Mouse (Mus musculus) spleen, postnatal 36 days (tissue): ENCODE measurements around the gene Arhgdig.
A peak's percentile ranks its signal among the peaks of the same experiment; 100 is the strongest.
"Not testable (repeated sequence)": the region's sequence is repeated elsewhere in the genome, so short reads cannot be mapped to it uniquely, and the experiment has no call there.

Experiments
- DNase-seq, 2 experiments: peaks; one replicate each; pipeline ENCODE4 v3.0.0; 2022; ENCODE audit warnings: low spot score in 2 of 2, mixed read lengths in 1 of 2

Arhgdig gene

GRCm38 (mm10) chr17:26204766-26205165, 2.8 kb downstream of the Arhgdig start:
- no peak for DNase-seq

GRCm38 (mm10) chr17:26203321-26203811, 4.2 kb downstream of the Arhgdig start:
- peak in 1 of 2 experiments; percentile 11 for DNase-seq

DNA sequence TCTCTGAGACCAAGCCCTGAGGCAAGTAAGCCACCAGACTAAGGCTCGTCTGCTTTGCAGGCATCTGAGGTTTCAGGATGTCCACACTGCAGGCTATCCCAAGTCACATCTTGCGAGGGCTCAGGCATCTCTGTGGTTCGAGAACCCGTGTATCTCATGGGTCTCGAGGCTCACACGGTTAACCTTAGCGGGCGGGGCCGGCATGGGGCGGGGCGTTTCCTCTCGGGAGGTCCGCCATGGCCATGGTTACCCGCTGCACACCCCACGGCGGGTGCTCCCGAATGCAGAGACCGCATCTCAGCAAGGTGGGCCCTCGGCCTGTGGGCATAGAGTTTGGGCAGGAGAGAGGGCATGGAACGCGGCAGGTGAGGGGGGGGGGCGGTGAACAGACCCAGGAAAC, 4.8 kb downstream of the Arhgdig start, which contains the start of gene Rgs11:
Rgs11 (plus strand) TSS at position 215 of the 400 bp plus-strand sequence.
- peak; percentile 36 to 52 for DNase-seq

GRCm38 (mm10) chr17:26201998-26202397, 5.6 kb downstream of the Arhgdig start:
- no peak for DNase-seq

GRCm38 (mm10) chr17:26200831-26201705, 6.5 kb downstream of the Arhgdig start:
- DNase-seq = peak; percentile 25 to 28

GRCm38 (mm10) chr17:26198892-26199291, 8.7 kb downstream of the Arhgdig start, which contains the start of gene Pdia2:
Gene Pdia2 (minus strand): TSS chr17:26199087.
- DNase-seq = peak; percentile 30 to 47

- DNase-seq = no peak
Measured at GRCm38 (mm10) chr17:26192481-26193190, 14.9 kb downstream of the Arhgdig start.

- not testable (repeated sequence) for DNase-seq
Measured at GRCm38 (mm10) chr17:26191486-26191885, 16.1 kb downstream of the Arhgdig start.

DNA sequence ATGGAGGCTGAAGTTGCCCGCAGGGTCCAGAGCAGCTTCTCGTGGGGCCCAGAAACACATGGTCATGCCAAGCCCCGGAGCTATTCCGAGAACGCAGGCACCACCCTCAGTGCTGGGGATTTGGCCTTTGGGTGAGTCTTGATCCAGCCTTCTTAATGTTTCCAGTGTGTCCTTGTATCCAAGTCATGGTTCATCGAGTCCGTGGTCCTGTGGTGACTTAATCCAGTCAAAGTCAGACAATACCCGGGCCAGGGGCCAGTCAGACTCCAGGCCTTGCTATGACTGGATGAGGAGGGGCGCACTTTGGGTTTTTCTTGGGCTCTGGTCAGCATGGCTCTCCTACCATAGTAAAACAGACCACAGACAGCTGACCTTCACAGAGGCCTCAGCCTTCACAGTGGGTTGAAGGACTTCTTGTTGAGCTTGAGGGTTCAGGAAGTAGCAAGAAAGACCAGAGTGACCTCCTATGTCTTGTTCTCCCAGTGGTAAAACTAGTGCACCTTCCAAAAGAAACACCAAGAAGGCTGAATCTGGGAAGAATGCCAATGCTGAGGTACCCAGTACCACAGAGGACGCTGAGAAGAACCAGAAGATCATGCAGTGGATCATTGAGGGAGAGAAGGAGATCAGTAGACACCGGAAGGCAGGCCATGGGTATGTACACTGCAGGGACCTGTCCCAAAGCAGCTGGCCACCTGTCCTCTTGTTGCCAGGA, 19.3 kb downstream of the Arhgdig start:
- DNase-seq = no peak

GRCm38 (mm10) chr17:26187592-26187991, 20.0 kb downstream of the Arhgdig start:
- no peak for DNase-seq

- no peak for DNase-seq
Measured at GRCm38 (mm10) chr17:26181179-26181578, 26.4 kb downstream of the Arhgdig start.

- DNase-seq = no peak
Measured at GRCm38 (mm10) chr17:26178611-26179010, 29.0 kb downstream of the Arhgdig start.

DNA sequence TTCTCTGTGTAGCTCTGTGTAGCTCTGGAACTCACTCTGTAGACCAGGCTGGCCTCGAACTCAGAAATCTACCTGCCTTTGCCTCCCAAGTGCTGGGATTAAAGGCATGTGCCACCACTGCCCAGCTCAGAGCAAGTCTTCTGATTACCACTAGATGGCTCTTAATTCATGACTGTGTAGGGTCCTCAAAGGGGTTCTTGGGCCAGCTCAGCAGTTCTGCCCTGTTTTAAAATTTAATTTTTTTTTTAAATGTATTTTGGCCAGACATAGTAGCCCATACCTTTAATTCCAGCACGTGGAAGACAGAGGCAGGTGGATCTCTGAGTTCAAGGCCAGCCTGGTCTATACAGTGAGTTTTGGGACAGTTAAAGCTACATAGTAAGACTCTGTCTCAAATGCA, 32.3 kb downstream of the Arhgdig start:
- not testable (repeated sequence) for DNase-seq

DNA sequence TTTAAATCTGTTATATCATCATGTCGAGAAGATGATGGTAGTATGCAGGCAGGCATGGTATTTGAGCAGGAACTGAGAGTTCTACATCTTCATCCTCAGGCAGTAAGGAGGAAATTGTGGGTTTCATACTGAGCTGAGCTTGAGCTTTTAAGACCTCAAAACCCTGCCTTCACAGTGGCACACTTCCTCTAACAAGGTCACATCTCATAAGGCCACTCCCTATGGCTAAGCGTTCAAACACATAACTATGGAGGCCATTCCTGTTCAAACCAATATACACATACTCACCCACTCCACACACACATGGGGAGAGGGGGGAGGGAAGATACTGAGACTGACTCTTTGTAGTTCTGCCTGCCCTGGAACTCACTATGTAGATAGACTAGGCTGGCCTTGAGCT, 39.5 kb downstream of the Arhgdig start:
- DNase-seq = peak; percentile 82 to 85

DNA sequence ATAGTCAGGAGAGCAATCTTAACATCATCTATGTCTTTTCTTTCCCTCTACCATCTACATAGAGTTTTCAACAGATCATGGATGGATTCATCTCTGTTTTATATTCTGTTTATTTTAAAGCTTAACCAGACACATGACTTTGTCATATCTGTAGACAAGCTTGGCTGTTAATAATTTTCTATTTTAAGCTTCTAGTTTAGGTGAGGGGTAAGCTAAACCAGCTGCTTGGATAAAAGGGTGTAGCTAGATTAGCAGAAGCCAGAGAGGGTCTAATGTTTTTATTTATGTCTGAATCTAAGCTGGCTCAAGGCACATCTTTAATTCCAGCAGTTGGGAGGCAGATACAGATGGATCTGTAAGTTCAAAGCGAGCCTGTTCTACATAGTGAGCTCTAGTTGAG, 44.9 kb downstream of the Arhgdig start:
- DNase-seq = no peak

DNA sequence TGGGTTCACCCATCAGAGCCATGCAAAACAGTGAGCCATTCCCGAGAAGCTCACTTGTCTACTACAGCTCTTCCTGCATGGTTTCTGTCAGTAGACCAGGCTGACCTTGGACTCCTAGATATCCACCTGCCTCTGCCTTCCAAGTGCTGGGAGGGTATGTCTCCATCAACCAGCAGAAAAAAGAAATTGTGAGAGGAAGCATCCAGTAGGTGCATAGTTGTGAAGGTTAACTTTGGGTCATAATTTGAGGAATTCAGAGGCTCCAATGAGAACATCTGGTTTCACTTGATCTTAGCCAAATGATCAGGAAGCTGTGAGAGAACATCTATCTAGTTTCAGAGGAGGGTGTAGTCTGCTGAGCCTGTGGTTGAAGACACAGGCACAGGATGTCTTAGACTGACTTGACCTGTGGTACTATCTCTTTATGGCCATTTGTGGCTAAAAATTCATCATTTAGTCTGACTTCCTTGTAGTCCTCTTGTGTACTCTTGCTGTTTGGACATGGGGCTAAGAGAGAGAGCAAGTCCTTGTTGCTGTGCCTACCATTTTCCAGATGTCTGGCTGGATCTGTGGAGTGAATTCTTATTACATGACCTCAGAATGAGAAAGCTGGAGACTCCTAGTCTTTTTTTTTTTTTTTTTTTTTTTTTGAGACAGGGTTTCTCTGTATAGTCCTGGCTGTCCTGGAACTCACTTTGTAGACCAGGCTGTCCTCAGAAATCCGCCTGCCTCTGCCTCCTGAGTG, 55.5 kb downstream of the Arhgdig start:
- DNase-seq = no peak
